Mouse (Mus musculus): ENCODE results near the gene Cd247. TPM values are rescaled to one million over a fixed set of nuclear protein-coding genes. Genes with fewer than 3 reads are reported as not detected.

Gene Cd247
- polyA plus RNA-seq, 1 experiment from 2014 or later = 1.7 TPM

DNA sequence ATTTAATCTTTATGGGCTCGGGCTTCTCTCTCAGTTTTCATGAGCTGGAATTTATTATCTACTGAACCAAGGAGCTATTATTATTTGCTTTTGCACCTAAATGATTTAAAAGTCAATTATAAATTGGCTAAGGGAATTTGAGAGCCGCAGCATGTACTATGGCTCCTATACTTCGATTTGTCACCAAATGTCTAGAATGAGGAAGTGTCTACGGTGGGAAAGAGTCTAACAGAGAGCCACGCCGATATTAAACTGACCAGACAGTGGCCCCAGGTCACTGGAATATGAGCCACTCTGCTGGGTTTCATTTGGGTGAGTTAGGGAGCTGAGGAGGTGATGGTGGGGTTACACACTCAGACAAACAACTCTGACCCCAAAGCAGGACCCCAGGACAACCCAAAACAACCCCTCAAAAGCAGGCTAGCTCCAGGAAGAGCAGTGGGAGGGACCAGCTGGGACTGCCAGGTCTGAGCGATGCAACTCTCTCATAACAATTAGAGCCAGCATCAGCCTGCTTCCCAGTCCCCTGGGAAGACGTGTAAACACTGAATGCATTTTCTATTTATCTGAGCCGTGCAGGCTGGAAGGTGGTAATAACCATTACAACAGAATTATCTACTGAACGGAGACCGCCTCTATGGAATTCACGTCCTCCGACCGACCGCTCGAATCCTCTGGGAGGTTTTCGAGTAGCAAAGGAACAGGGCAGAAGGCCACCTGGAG, 45.6 kb downstream of the Cd247 start:
- 18% methylated on average over 17 of the region's 17 CpGs for WGBS
- H3K4me3 ChIP-seq = peak overlapping the region; percentile 41
- no peaks in the 10 kb centered on the region for H3K9me3 ChIP-seq
- peaks cover 30% of the 10 kb centered on the region for H3K27me3 ChIP-seq (replicated peaks; ENCODE audit: low read depth, poor library complexity, severe bottlenecking)
- peaks cover 44% of the 10 kb centered on the region for H3K4me1 ChIP-seq
- H3K36me3 ChIP-seq (replicated peaks) = no peaks in the 10 kb centered on the region
- DNase-seq (ENCODE audit: low spot score) = peak; percentile 27
- peak overlapping the region; percentile 31 for H3K27ac ChIP-seq (replicated peaks)

DNA sequence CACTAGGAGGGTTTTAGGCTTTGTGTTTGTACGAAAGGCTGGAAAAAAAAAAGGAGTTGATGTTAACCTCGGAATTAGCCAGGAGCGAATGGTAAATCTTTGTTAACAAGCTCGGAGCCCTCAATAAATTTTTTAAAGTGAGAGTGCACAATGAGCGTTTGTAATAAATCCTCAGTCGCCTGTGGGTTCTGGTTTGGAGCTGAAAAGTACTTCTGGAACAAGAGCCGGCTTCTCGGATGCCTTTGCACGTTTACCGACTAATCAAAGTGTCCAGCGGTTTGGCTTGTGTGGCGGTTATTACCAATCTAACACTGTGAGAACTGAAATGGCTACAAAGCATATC, 46.1 kb downstream of the Cd247 start:
- 28% methylated on average over 12 of the region's 12 CpGs for WGBS
- no peak for DNase-seq (ENCODE audit: low spot score)
- Histone ChIP-seq H3K4me1 (peaks cover 44% of the 10 kb centered on the region), H3K4me3 (peak overlapping the region; percentile 41), H3K27ac (replicated peaks) (peak overlapping the region; percentile 31), H3K9me3 (no peaks in the 10 kb centered on the region), H3K36me3 (replicated peaks) (no peaks in the 10 kb centered on the region), H3K27me3 (replicated peaks; ENCODE audit: low read depth, poor library complexity, severe bottlenecking) (peaks cover 35% of the 10 kb centered on the region)

DNA sequence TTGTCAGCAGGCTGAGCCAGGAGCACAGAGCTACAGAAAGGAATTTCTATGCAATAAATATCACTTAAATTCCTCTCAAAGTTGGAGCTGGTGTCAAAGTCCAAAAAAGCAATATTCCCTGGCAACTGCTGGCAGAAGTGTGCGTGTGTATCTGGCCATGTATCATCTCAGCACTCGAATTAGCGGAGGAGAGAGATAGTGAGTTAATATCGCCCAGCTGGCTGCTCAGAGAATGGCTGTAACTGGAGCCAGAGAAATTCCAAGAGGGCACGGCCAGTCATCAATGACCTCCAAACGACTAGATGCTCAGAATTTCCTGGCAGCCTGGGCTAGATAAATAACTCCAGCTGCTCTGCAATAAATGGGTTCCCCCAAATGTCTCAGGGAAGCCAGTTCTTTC, 48.0 kb downstream of the Cd247 start:
- Histone ChIP-seq H3K4me3 (no peak overlapping the region), H3K27me3 (replicated peaks; ENCODE audit: low read depth, poor library complexity, severe bottlenecking) (peaks cover 54% of the 10 kb centered on the region), H3K36me3 (replicated peaks) (no peaks in the 10 kb centered on the region), H3K4me1 (peaks cover 57% of the 10 kb centered on the region), H3K9me3 (no peaks in the 10 kb centered on the region), H3K27ac (replicated peaks) (peak overlapping the region; percentile 78)
- DNase-seq (ENCODE audit: low spot score) = peak; percentile 67
- WGBS = 14% methylated on average over 6 of the region's 6 CpGs

DNA sequence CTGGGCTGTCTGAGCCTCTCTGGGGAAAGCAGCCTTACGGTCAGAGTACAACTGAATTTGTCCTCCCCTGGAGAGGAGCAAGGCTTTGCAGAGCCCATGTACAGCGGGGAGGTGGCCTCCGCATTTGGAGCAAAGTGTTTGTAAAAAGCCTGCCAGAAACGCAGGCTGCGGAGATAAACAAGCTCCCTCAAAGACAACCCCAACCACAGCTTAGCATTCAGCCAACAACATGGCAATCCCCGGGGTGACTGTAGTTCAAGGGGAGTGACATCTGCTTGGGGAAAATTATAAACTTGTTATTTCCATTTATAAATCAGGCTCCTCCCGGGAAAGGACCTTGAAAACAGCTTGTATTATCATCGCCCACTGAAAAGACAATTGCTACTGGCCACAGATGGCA, 49.1 kb downstream of the Cd247 start:
- no peaks in the 10 kb centered on the region for H3K9me3 ChIP-seq
- H3K27ac ChIP-seq (replicated peaks) = peak overlapping the region; percentile 78
- H3K4me1 ChIP-seq = peaks cover 64% of the 10 kb centered on the region
- H3K4me3 ChIP-seq = no peak overlapping the region
- H3K27me3 ChIP-seq (replicated peaks; ENCODE audit: low read depth, poor library complexity, severe bottlenecking) = peaks cover 63% of the 10 kb centered on the region
- DNase-seq (ENCODE audit: low spot score) = no peak
- H3K36me3 ChIP-seq (replicated peaks) = no peaks in the 10 kb centered on the region
- WGBS = 33% methylated on average over 8 of the region's 8 CpGs

DNA sequence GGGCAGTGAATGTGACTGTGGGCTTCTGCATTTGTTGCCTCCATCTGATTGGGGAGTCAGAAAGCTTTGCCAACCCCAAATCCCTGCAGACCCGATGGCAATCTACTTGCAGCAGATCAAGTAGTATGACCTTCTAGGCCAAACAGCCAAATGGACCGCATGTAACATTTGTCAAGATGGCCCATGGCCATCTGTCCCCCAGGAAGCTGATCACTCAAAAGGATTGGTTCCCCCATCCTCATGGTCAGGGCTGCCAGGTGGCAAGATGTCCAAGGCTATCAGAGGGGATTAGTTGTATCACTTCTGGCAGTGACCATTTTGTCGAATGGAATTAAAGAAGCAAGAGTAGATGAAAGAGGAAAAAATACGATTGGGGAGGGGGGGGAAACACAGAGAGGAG, 50.7 kb downstream of the Cd247 start:
- Histone ChIP-seq H3K27ac (replicated peaks) (no peak overlapping the region), H3K4me1 (peaks cover 71% of the 10 kb centered on the region), H3K9me3 (no peaks in the 10 kb centered on the region), H3K4me3 (no peak overlapping the region), H3K36me3 (replicated peaks) (no peaks in the 10 kb centered on the region), H3K27me3 (replicated peaks; ENCODE audit: low read depth, poor library complexity, severe bottlenecking) (peaks cover 69% of the 10 kb centered on the region)
- WGBS = 80% methylated on average over 4 of the region's 4 CpGs
- no peak for DNase-seq (ENCODE audit: low spot score)

DNA sequence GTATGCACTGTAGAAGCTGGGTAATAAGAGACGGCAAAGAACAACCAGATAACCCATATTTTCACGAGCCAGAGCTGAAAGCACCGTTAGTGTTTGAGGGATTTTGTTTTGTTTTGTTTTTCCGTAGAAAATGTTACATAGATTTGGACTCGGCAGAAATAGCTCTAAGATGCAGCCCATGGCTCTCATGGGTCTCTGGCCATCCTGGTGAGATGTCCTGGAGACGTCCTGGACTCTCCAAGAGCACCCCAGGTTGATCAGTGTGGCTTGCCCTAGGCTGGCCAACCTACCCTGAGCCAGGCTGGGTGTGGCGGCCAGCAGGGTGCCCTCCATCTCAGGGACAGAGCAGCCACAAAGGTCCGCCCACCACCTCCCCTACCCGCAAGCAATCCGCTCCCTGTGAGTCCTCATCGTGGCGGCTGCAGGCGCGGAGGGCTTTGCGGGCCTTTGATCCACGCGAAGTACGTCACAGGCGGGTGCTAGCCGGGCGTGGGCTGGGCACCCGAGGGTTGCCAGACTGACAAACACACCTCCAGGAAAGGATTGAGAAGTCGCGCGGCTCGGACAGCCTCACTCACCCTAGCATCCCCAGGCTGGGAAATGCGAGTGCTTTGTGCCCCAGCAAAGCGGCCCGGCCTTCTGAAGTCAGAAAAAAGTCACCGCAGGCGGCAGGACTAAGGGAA, 52.2 kb downstream of the Cd247 start:
- WGBS = 8% methylated on average over 31 of the region's 31 CpGs
- Histone ChIP-seq H3K9me3 (no peaks in the 10 kb centered on the region), H3K36me3 (replicated peaks) (no peaks in the 10 kb centered on the region), H3K4me1 (peaks cover 77% of the 10 kb centered on the region), H3K27me3 (replicated peaks; ENCODE audit: low read depth, poor library complexity, severe bottlenecking) (peaks cover 82% of the 10 kb centered on the region), H3K27ac (replicated peaks) (peak overlapping the region; percentile 84), H3K4me3 (peak overlapping the region; percentile 59)
- peak; percentile 63 for DNase-seq (ENCODE audit: low spot score)

DNA sequence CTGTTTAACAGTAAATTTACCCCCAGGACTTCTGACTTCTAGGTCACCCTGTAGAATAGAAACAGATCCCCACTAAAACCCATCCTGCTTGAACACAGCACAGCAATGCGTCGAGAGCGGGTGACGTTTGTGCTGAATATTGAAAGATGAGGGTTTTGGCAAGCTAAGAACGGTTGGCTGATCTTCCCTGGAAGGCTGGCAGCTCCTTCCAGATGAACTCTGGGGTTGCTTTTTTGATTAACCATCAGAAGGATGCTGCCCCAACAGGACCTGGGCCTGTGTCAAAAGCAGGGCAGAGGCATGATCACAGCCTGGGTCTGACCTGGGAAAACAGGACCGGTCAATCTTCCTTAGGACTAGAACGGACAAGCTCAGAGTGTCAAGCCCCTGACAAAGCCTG, 53.7 kb downstream of the Cd247 start:
- H3K4me1 ChIP-seq = peaks cover 66% of the 10 kb centered on the region
- peaks cover 91% of the 10 kb centered on the region for H3K27me3 ChIP-seq (replicated peaks; ENCODE audit: low read depth, poor library complexity, severe bottlenecking)
- no peaks in the 10 kb centered on the region for H3K36me3 ChIP-seq (replicated peaks)
- H3K4me3 ChIP-seq = no peak overlapping the region
- peak overlapping the region; percentile 26 for H3K27ac ChIP-seq (replicated peaks)
- 46% methylated on average over 7 of the region's 7 CpGs for WGBS
- no peak for DNase-seq (ENCODE audit: low spot score)
- H3K9me3 ChIP-seq = no peaks in the 10 kb centered on the region

DNA sequence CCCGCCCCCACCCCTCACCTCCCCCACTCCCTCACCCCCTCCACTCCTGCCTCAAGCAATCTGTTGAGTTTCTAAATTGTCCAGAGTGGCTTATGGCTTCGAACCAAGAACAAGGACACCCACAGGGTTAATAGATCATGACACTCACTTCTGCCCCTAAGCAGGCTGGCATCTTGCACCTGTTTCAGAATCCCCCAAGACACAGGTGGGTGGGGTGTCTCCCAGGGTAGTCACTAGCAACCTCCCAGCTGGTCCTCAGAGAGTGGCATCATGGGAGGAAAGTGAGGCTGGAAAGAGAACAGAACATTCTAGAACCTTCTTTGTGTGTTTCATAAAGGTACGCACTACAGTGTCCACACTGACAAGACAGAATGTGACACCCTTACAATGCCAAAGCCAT, 55.1 kb downstream of the Cd247 start:
- Histone ChIP-seq H3K27me3 (replicated peaks; ENCODE audit: low read depth, poor library complexity, severe bottlenecking) (peaks cover 90% of the 10 kb centered on the region), H3K4me1 (peaks cover 58% of the 10 kb centered on the region), H3K9me3 (no peaks in the 10 kb centered on the region), H3K36me3 (replicated peaks) (no peaks in the 10 kb centered on the region), H3K27ac (replicated peaks) (no peak overlapping the region), H3K4me3 (no peak overlapping the region)
- DNase-seq (ENCODE audit: low spot score) = no peak
- 73% methylated on average over 3 of the region's 3 CpGs for WGBS

DNA sequence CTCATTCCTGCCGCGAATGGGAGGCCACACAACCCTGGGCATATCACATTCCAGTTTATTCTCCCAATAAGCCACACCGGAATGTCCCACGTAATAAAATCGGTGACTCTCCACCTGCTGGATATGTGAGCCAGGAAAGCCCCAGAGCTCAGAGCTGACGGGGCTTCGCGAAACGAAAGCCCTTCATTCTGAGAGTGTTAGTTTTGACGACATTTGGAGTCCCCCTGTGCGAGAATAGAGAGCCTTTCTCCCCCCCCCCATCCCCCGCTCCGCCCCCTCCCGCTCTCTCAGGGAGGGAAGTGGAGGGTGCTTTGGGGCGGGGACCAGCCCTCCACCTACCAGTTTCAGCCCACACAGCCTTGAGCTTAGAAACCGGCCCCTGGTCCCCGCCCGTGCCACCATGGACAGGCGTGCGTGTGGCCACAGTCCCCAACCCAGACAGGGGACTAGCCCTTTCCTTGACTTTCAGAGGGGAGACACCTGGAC, 56.0 kb downstream of the Cd247 start:
- H3K4me3 ChIP-seq = peak overlapping the region; percentile 69
- H3K4me1 ChIP-seq = peaks cover 68% of the 10 kb centered on the region
- H3K27me3 ChIP-seq (replicated peaks; ENCODE audit: low read depth, poor library complexity, severe bottlenecking) = peaks cover 81% of the 10 kb centered on the region
- H3K36me3 ChIP-seq (replicated peaks) = no peaks in the 10 kb centered on the region
- H3K9me3 ChIP-seq = no peaks in the 10 kb centered on the region
- 1% methylated on average over 20 of the region's 20 CpGs for WGBS
- peak overlapping the region; percentile 74 for H3K27ac ChIP-seq (replicated peaks)
- peak; percentile 54 for DNase-seq (ENCODE audit: low spot score)

DNA sequence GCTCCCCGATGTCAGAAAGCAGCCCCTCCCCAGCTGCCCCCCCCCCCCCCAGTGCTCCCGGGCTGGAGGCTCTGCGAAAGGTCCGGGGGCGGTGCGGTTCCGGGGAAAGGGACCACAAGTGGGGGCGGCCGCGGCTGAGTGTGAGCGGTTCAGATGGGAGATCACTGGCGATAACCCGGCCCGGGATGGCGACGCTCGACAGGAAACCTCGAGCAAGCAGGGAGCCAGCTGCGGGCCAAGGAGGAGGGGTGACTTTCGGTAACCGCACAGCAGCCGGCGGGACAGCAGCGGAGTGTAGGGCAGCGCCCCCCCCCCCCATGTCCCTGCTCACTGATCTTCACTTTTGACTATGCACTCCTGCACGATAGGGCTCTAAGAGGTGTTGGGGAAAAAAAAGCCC, 56.5 kb downstream of the Cd247 start:
- no peaks in the 10 kb centered on the region for H3K9me3 ChIP-seq
- peak overlapping the region; percentile 74 for H3K27ac ChIP-seq (replicated peaks)
- H3K4me1 ChIP-seq = peaks cover 72% of the 10 kb centered on the region
- peak; percentile 59 for DNase-seq (ENCODE audit: low spot score)
- WGBS = under 1% methylated on average over 26 of the region's 26 CpGs
- peaks cover 77% of the 10 kb centered on the region for H3K27me3 ChIP-seq (replicated peaks; ENCODE audit: low read depth, poor library complexity, severe bottlenecking)
- H3K36me3 ChIP-seq (replicated peaks) = no peaks in the 10 kb centered on the region
- H3K4me3 ChIP-seq = peak overlapping the region; percentile 69

DNA sequence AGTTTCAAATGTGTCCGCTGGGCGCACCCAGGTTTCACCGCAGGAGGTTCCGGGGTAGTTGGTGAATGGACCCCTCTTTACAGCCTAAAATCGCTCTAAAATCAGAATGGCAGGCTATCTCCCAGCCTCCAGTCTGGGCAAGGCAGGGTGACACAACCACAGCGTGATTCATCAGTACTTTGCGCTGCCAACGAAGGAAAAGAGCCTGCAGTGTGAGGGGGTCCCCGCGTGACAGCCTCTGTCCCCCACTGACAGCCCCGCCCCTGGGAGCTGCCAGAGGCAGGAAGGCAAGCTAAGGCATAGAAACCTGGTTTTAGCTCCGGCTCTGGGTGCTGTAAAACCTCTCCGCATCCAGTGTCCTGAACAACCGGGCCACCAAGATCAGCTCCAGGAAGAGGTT, 56.9 kb downstream of the Cd247 start:
- Histone ChIP-seq H3K4me3 (peak overlapping the region; percentile 69), H3K27me3 (replicated peaks; ENCODE audit: low read depth, poor library complexity, severe bottlenecking) (peaks cover 72% of the 10 kb centered on the region), H3K27ac (replicated peaks) (peak overlapping the region; percentile 74; the same call in 1 of the 2 replicates), H3K36me3 (replicated peaks) (no peaks in the 10 kb centered on the region), H3K4me1 (peaks cover 73% of the 10 kb centered on the region), H3K9me3 (no peaks in the 10 kb centered on the region)
- 9% methylated on average over 14 of the region's 14 CpGs for WGBS
- no peak for DNase-seq (ENCODE audit: low spot score)

DNA sequence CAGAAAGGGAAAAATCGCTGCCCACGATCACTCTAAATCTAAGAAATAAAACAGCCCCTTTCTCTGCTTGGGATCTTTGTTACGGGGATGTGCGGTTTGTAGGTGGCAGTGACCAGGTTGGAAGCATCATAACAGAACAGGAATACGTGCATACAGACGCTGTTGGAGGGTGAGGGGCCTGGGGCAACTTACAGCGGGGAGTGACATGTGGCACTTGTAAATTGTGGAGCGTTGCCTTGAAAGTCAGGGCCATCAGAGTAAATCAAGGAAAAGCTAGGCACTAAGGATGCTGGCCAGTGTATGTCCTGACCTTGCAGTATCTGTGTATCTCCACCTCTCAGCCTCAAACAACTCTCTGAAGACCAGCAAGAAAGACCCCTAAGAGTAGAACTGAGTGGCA, 59.9 kb downstream of the Cd247 start:
- no peaks in the 10 kb centered on the region for H3K36me3 ChIP-seq (replicated peaks)
- no peak for DNase-seq (ENCODE audit: low spot score)
- no peak overlapping the region for H3K4me3 ChIP-seq
- H3K27ac ChIP-seq (replicated peaks) = no peak overlapping the region
- no peaks in the 10 kb centered on the region for H3K9me3 ChIP-seq
- peaks cover 66% of the 10 kb centered on the region for H3K27me3 ChIP-seq (replicated peaks; ENCODE audit: low read depth, poor library complexity, severe bottlenecking)
- 78% methylated on average over 8 of the region's 8 CpGs for WGBS
- H3K4me1 ChIP-seq = peaks cover 67% of the 10 kb centered on the region

DNA sequence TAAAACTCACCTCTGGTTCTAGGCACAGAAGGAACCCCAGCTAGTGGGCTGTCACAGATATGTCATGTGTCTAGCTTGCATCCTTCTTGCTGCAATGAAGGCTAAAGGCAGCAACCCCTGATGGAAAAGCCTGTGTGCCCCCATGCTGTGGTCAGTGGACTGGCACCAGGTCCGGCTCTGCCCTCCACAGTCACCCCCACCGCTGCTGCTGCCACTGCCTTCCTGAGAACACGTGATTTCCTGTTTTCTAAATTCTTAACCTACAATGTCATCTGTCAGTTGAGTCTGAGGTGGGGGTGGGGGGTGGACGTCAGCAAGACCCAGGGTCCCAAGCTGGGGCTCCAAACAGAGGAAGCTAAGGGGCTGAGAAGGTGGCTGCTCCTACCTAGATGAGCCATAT, 60.4 kb downstream of the Cd247 start:
- WGBS = 67% methylated on average over 4 of the region's 4 CpGs
- Histone ChIP-seq H3K4me3 (no peak overlapping the region), H3K27ac (replicated peaks) (no peak overlapping the region), H3K36me3 (replicated peaks) (no peaks in the 10 kb centered on the region), H3K27me3 (replicated peaks; ENCODE audit: low read depth, poor library complexity, severe bottlenecking) (peaks cover 61% of the 10 kb centered on the region), H3K4me1 (peaks cover 62% of the 10 kb centered on the region), H3K9me3 (no peaks in the 10 kb centered on the region)
- DNase-seq (ENCODE audit: low spot score) = no peak

Measured in embryonic facial prominence, embryonic 10.5 days (tissue).